ENCODE assay signal across 30 mouse cellular contexts in genomic region chr9:102502015-102502633, GRCm38 (mm10). TPM values are rescaled to one million over a fixed set of nuclear protein-coding genes. Genes with fewer than 3 reads are reported as not detected.
DNase-seq lines count a peak whose midpoint lies in the region; ATAC-seq lines count a peak whose summit lies in the region.
"Had no signal": no experiment of that assay in that cellular context is flagged by ENCODE, and none has a peak within 500 bp of the region (broad histone marks: within the 10 kb centered on the region; RNA-seq: fewer than 3 reads in every experiment).

No protein-coding gene starts in this region.

- peaks cover 16% of the 10 kb centered on the region; the same call in 1 of the 2 replicates for H3K27me3 ChIP-seq in intestine, embryonic 16.5 days (replicated peaks; ENCODE audit: control insufficient read depth, insufficient read depth, low read length)
- peaks cover 18% of the 10 kb centered on the region for H3K27me3 ChIP-seq in intestine, embryonic 15.5 days (replicated peaks)

- 75% methylated on average over 11 of the region's 11 CpGs for WGBS in intestine, embryonic 16.5 days
- WGBS in intestine, embryonic 15.5 days: 73% methylated on average over 11 of the region's 11 CpGs

- no peak overlapping the region for H3K4me3 ChIP-seq in intestine, embryonic 16.5 days (ENCODE audit: low read length)
- no peak overlapping the region for H3K4me3 ChIP-seq in intestine, embryonic 15.5 days (replicated peaks)
- H3K4me3 ChIP-seq: embryonic facial prominence, embryonic 10.5 days; embryonic facial prominence, embryonic 13.5 days; erythroblast, embryonic 14.5 days; forebrain, embryonic 12.5 days; gastrocnemius, adult 2 months; heart, embryonic 13.5 days had no signal

- peaks cover 9% of the 10 kb centered on the region for H3K4me1 ChIP-seq in intestine, embryonic 16.5 days (ENCODE audit: control insufficient read depth, insufficient read depth, low read length)
- peaks cover 7% of the 10 kb centered on the region; the same call in 1 of the 2 replicates for H3K4me1 ChIP-seq in intestine, embryonic 15.5 days (replicated peaks)

- H3K9me3 ChIP-seq in intestine, embryonic 16.5 days (ENCODE audit: control insufficient read depth, low read length): no peaks in the 10 kb centered on the region
- no peaks in the 10 kb centered on the region for H3K9me3 ChIP-seq in intestine, embryonic 15.5 days
- H3K9me3 ChIP-seq: embryonic facial prominence, embryonic 10.5 days; embryonic facial prominence, embryonic 13.5 days; forebrain, embryonic 12.5 days; heart, embryonic 13.5 days had no signal

- DNase-seq in induced T-regulatory cell, adult 2 months (ENCODE audit: low read depth): peak; percentile 49
- DNase-seq in spleen, postnatal 36 days (ENCODE audit: low spot score in 2 of 2): no peak
- DNase-seq: adrenal gland, postnatal 10 days; adrenal gland, postnatal 36 days; cerebellum, adult 11 months; cerebellum, adult 2 months; cerebellum, adult 9-11 months; cerebellum, postnatal 25 days; forebrain, postnatal 0 days; gastrocnemius, adult 2 months; gastrocnemius, postnatal 14 days; heart, adult 18-20 months; heart, postnatal 14 days; heart, postnatal 4 days had no signal

- H3K9ac ChIP-seq in intestine, embryonic 16.5 days (ENCODE audit: low read depth, low read length): no peak overlapping the region
- H3K9ac ChIP-seq in intestine, embryonic 15.5 days: no peak overlapping the region
- H3K9ac ChIP-seq: embryonic facial prominence, embryonic 13.5 days; forebrain, embryonic 12.5 days; forebrain, postnatal 0 days; heart, embryonic 13.5 days; hindbrain, embryonic 14.5 days had no signal

- H3K4me2 ChIP-seq in intestine, embryonic 16.5 days (ENCODE audit: low read depth, low read length): no peak overlapping the region
- no peak overlapping the region for H3K4me2 ChIP-seq in intestine, embryonic 15.5 days (replicated peaks)
- H3K4me2 ChIP-seq: embryonic facial prominence, embryonic 13.5 days; forebrain, embryonic 12.5 days; heart, embryonic 13.5 days; hindbrain, embryonic 14.5 days had no signal

- no peaks in the 10 kb centered on the region for H3K36me3 ChIP-seq in intestine, embryonic 16.5 days (ENCODE audit: control insufficient read depth, insufficient read depth, low read length)
- no peaks in the 10 kb centered on the region for H3K36me3 ChIP-seq in intestine, embryonic 15.5 days
- H3K36me3 ChIP-seq: embryonic facial prominence, embryonic 10.5 days; embryonic facial prominence, embryonic 13.5 days; forebrain, embryonic 12.5 days; G1E; heart, embryonic 13.5 days had no signal

- no peak overlapping the region for H3K27ac ChIP-seq in intestine, embryonic 16.5 days (ENCODE audit: low read length)
- no peak overlapping the region for H3K27ac ChIP-seq in intestine, embryonic 15.5 days
- H3K27ac ChIP-seq: embryonic facial prominence, embryonic 10.5 days; embryonic facial prominence, embryonic 13.5 days; forebrain, embryonic 12.5 days; gastrocnemius, adult 2 months; heart, embryonic 13.5 days; hindbrain, embryonic 14.5 days; hindbrain, postnatal 0 days had no signal

- peak; percentile 58; the same call in 1 of the 2 replicates for ATAC-seq in intestine, embryonic 16.5 days
- no peak for ATAC-seq in intestine, embryonic 15.5 days
- peak; percentile 65 for ATAC-seq in CD4-positive, CD25-positive, alpha-beta regulatory T cell, adult 4 months
- no peak for ATAC-seq in monocyte, adult 5-6 weeks (replicated peaks; ENCODE audit: insufficient number of reproducible peaks, low FRiP score, low TSS enrichment, poor library complexity, severe bottlenecking)
- ATAC-seq: forebrain, postnatal 0 days; hindbrain, postnatal 0 days; Patski had no signal

RNA-seq across cellular contexts. Expression of gene Ky, which starts 3.4 kb away (rescaled TPM):
- 0.34 TPM in 2 replicates for polyA plus RNA-seq in intestine, embryonic 16.5 days (2015; fragmentation: Nextera tagmentation; extraction: Ambion mirVana)
- polyA plus RNA-seq in intestine, embryonic 15.5 days (2015; fragmentation: Nextera tagmentation; extraction: Ambion mirVana): 0.03 and 0.14 TPM in 2 replicates
- under 1 TPM; 0.31 to 0.46 TPM for polyA plus RNA-seq in CD4-positive, CD25-positive, alpha-beta regulatory T cell, adult 4 months (2017; shearing (Covaris generic))
- total RNA-seq in monocyte, adult 5-6 weeks (2017): not detected in 3 replicates
- total RNA-seq: CH12.LX; common myeloid progenitor, adult 5-6 weeks had no signal
- polyA plus RNA-seq: C2C12; erythroblast, embryonic 14.5 days; G1E; Patski had no signal

Comparison
In these comparisons a context has a peak if more than half of its experiments do, and no peak if none do; other contexts are left out.
1. ATAC-seq: peak in intestine, embryonic 16.5 days (single experiment) and CD4-positive, CD25-positive, alpha-beta regulatory T cell, adult 4 months (single experiment); none in intestine, embryonic 15.5 days (single experiment) and monocyte, adult 5-6 weeks (single experiment).